Mouse (Mus musculus) midbrain, embryonic 14.5 days (tissue): ENCODE measurements at regions not wholly inside any gene's neighbourhood (a gene's known extent, or its start where the extent isn't known, plus 50 kb on each side); places are given as distances from the start of the nearest gene placed in this dataset.

ENCODE experiments used
- ATAC-seq: fragments of 200-750 bp; cut with Nextera tagmentation; 2 replicates; pipeline ENCODE4 v1.8.0; 2017; ENCODE audit warnings: moderate number of reproducible peaks, moderate library complexity; ENCODE audit not compliant: low FRiP score, low TSS enrichment
- DNase-seq: peaks from one replicate; pipeline ENCODE4 v3.0.0-alpha.2; 2015
- H3K27ac ChIP-seq: fragments of 300-500 bp; sonication (generic); replicated peaks from 2 replicates; pipeline ENCODE4 v1.5.1; 2014; ENCODE audit warnings: mild to moderate bottlenecking, low read depth, low read length, moderate library complexity
- H3K27me3 ChIP-seq: fragments of 300-500 bp; sonication (generic); 2 replicates; pipeline ENCODE4 v1.6.1; 2014; ENCODE audit warnings: low read length, control low read depth, mixed read lengths; ENCODE audit not compliant: control insufficient read depth, insufficient read depth
- H3K36me3 ChIP-seq: fragments of 300-500 bp; sonication (generic); 2 replicates; pipeline ENCODE4 v1.6.1; 2014; ENCODE audit warnings: low read length, control low read depth; ENCODE audit not compliant: control insufficient read depth, insufficient read depth
- H3K4me1 ChIP-seq: fragments of 300-500 bp; sonication (generic); 2 replicates; pipeline ENCODE4 v1.6.1; 2014; ENCODE audit warnings: mild to moderate bottlenecking, antibody characterized with exemption, low read length, control low read depth; ENCODE audit not compliant: control insufficient read depth, insufficient read depth
- H3K4me2 ChIP-seq: fragments of 300-500 bp; sonication (generic); 2 replicates; pipeline ENCODE4 v1.6.1; 2014; ENCODE audit warnings: mild to moderate bottlenecking, low read length, moderate library complexity
- H3K4me3 ChIP-seq: fragments of 300-500 bp; sonication (generic); replicated peaks from 2 replicates; pipeline ENCODE4 v1.5.1; 2014; ENCODE audit warnings: low read depth, low read length
- H3K9ac ChIP-seq: fragments of 300-500 bp; sonication (generic); replicated peaks from 2 replicates; pipeline ENCODE4 v1.6.1; 2014; ENCODE audit warnings: mild to moderate bottlenecking, low read length, moderate library complexity
- H3K9me3 ChIP-seq: fragments of 300-500 bp; sonication (generic); 2 replicates; pipeline ENCODE4 v1.6.1; 2016; ENCODE audit warnings: low read length, control low read depth, mixed read lengths; ENCODE audit not compliant: control insufficient read depth
- WGBS: fragments of 180-500 bp; shearing (Covaris S2); extraction: QIAGEN DNeasy Blood & Tissue Kit; methylation state at CpG from one replicate; pipeline ENCODE4 v1.1.7; 2014; 5-methylcytosine and 5-hydroxymethylcytosine counted together

DNA sequence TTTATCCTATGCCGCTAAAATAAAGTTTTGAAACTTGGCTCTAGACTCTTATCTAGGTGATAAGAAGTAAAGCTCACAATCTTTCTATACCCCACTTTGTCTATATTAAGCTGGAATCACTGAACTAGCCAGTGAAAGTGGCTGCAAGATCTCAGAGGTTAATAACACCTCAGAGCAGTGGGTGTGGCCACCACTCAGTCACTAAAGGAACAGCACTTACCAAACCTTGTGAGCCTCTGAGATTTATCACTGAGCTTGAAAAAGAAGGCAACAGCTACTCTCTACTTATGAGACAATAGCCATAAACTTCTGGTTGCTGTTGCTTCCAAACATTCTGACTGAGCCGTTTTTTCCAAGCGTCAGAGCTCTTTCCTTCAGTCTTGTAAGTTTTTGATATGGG lies 484.6 kb upstream of the Cdh11 start:
- DNase-seq (no peak), ATAC-seq (no peak)
- no peak overlapping the region for H3K27ac ChIP-seq
- WGBS = 93% methylated on average over 3 of the region's 3 CpGs
- no peak overlapping the region for H3K9ac ChIP-seq
- no peak overlapping the region for H3K4me2 ChIP-seq
- no peaks in the 10 kb centered on the region for H3K36me3 ChIP-seq
- H3K4me3 ChIP-seq = no peak overlapping the region
- H3K27me3 ChIP-seq = no peaks in the 10 kb centered on the region
- 0 out of 2 replicates have a peak, but pooled peaks cover 5% of the 10 kb centered on the region for H3K4me1 ChIP-seq
- H3K9me3 ChIP-seq = no peaks in the 10 kb centered on the region

DNA sequence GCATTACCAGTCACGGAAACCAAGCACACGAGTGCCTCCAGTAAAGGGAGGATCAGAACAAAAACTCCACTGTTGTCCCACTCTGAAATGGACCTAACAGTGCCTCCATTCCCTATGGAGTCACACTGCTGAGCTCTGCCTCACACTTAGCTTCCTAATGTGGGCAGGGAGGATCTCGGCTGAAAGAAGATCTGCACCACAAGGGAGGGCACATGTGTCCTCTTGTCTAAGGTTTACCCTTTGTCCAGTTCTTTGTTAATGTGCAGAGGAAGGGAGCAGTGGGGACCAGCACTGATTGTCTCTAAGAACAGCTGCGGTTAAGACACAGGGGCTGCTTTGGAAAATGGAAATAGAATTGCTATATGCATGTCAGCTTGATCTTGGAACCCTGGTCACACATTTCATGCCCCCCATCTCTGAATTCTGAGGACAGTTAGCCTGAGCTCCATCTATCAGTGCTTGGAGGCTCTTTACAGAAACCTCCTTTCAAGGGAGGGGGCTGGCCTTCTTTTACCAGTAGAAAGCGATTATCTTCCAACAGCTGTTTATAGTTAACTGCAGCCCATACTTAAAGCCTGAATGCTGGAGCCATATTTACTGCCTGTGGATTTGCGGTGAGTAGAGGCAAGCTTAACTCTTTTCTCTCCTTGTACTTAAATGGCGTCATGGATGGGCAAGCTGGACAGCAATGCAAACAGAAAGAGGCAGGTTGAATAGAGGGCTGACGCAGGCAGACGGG lies 485.5 kb upstream of the Cdh11 start:
- Histone ChIP-seq H3K27ac (no peak overlapping the region), H3K9me3 (no peaks in the 10 kb centered on the region), H3K4me2 (no peak overlapping the region), H3K27me3 (no peaks in the 10 kb centered on the region), H3K9ac (no peak overlapping the region), H3K36me3 (no peaks in the 10 kb centered on the region), H3K4me3 (no peak overlapping the region), H3K4me1 (0 out of 2 replicates have a peak, but pooled peaks cover 5% of the 10 kb centered on the region)
- ATAC-seq (no peak), DNase-seq (no peak)
- 38% methylated on average over 9 of the region's 9 CpGs for WGBS

DNA sequence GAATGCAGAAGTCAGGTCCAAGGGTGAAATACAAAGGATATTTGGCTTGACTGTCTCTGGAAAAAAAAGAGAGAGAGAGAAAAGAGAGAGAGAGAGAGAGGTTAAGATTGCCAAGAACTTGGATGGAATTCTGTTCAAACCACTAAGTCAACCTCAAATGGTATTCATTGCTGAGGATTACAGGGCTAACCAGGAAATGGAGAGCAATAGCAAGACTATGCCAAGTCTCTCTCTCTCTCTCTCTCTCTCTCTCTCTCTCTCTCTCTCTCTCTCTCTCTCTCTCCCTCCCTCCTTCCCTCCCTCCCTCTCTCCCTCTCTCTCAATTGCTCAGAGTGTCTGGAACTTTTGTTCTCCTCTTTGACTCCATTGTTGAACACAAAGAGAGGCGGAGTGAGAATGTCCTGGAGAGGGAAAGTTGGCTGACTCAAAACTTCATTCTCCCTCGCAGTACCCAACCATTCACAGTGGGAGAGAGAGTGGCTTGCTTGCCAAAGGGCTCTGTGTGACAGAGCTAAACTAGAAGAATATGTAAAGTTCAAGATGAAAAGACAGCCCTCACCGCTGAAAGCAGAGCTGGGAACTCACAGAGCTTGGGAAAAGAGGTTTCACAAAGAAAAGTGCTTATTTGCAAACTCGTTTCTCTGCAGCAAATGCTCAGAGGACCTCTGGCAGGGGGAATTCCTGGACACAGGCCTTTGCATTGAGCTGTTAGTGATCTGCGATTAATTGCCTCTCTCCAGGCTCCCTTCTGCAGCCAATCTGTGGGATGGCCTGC lies 487.1 kb upstream of the Cdh11 start:
- H3K4me3 ChIP-seq = no peak overlapping the region
- 0 out of 2 replicates have a peak, but pooled peaks cover 5% of the 10 kb centered on the region for H3K4me1 ChIP-seq
- H3K27me3 ChIP-seq = no peaks in the 10 kb centered on the region
- 0 out of 2 replicates have a peak overlapping the region, but pooled peaks have one; percentile 14 for H3K27ac ChIP-seq
- H3K9me3 ChIP-seq = no peaks in the 10 kb centered on the region
- peak; percentile 46 for ATAC-seq
- 10% methylated on average over 5 of the region's 5 CpGs for WGBS
- H3K9ac ChIP-seq = no peak overlapping the region
- no peaks in the 10 kb centered on the region for H3K36me3 ChIP-seq
- no peak overlapping the region for H3K4me2 ChIP-seq
- DNase-seq = peak; percentile 62

DNA sequence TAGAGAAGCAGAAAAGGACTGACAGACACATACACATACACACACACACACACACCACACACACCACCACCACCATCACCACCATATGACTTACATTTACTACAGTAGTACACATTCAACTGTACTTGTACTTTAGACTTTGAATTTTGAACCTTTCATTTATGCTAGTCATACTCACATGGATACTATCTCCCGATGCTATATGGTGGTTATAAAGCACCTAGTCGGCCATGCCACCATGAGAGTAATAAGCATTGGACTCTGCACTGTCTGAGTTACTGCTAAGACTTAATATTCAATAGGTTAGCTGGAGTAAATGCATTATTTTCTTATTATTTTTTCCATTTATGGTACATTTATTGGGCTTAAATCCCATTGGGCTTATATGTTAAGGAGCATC lies 488.0 kb upstream of the Cdh11 start:
- H3K27ac ChIP-seq = peak overlapping the region; percentile 14; the same call in 1 of the 2 replicates
- H3K27me3 ChIP-seq = no peaks in the 10 kb centered on the region
- no peaks in the 10 kb centered on the region for H3K36me3 ChIP-seq
- 0 out of 2 replicates have a peak, but pooled peaks cover 5% of the 10 kb centered on the region for H3K4me1 ChIP-seq
- WGBS = 90% methylated on average over 2 of the region's 2 CpGs
- no peak overlapping the region for H3K4me2 ChIP-seq
- no peaks in the 10 kb centered on the region for H3K9me3 ChIP-seq
- no peak overlapping the region for H3K4me3 ChIP-seq
- H3K9ac ChIP-seq = no peak overlapping the region
- ATAC-seq = no peak
- no peak for DNase-seq

DNA sequence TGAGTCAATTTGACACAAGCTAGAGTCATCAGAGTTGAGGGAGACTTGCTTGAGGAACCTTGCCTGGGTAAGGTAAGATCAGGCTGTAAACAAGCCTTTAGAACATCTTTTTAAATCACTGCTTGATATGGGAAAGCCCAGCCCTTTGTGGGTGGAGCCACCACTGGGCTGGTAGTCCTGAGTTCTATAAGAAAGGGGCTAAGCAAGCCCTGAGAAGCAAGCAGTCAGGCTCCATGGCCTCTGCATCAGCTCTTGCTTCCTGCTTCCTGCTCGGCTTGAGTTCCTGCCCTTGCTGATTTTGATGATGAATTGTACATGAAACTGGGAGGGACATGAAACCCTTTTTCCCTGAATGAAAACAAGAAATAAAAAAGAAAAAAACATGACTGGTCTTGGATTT lies 496.4 kb upstream of the Cdh11 start:
- Histone ChIP-seq H3K4me1 (no peaks in the 10 kb centered on the region), H3K27me3 (no peaks in the 10 kb centered on the region), H3K27ac (no peak overlapping the region), H3K9ac (no peak overlapping the region), H3K36me3 (no peaks in the 10 kb centered on the region), H3K4me3 (no peak overlapping the region), H3K4me2 (no peak overlapping the region), H3K9me3 (no peaks in the 10 kb centered on the region)
- WGBS = 46% methylated on average over 1 of the region's 1 CpGs
- ATAC-seq (no peak), DNase-seq (no peak)

DNA sequence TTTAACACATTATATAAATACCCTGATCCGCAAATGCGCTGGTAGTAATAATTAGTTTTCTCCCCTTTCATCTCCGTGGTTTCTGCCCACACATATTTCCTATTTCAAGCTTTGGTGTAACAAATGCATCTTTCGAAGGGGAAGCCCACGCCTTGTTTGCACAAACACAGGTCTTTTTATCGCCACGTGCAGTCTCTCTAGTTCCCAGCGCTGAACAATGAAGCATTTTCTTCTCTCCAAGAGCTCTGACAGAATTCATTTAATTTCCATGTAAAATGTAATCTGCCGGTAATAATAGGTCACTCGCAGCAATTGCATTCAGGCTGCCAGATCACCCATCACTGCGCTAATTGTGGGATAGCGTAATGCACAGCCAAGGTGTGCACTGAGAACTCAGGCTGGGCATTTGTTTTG lies 503.1 kb upstream of the Cdh11 start:
- Histone ChIP-seq H3K9ac (no peak overlapping the region), H3K9me3 (no peaks in the 10 kb centered on the region), H3K27me3 (no peaks in the 10 kb centered on the region), H3K27ac (no peak overlapping the region), H3K36me3 (no peaks in the 10 kb centered on the region), H3K4me1 (peaks cover 6% of the 10 kb centered on the region), H3K4me2 (0 out of 2 replicates have a peak overlapping the region, but pooled peaks have one; percentile 1), H3K4me3 (no peak overlapping the region)
- 31% methylated on average over 12 of the region's 12 CpGs for WGBS
- DNase-seq (peak; percentile 56), ATAC-seq (no peak)

DNA sequence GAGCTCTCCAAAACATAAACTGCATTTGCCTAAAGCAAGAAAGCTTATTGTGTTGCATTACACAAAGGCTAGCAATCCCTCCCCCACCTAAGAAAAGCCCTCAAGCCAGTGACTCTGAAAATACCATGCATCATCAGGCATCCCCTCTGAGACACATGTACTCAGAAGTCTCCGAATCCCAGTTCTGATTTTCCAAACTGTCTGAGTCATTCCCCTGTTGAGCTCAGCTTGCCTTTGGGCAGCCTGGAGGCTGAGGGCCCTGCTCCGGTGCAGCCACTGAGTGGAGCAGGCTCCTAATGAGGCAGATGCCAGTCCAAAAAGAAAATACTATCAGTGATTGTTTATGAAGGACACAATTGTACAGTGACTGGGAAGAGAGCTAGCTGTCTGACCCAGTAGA lies 507.5 kb upstream of the Cdh11 start:
- H3K9me3 ChIP-seq = no peaks in the 10 kb centered on the region
- WGBS = 49% methylated on average over 2 of the region's 2 CpGs
- H3K27ac ChIP-seq = no peak overlapping the region
- no peaks in the 10 kb centered on the region for H3K27me3 ChIP-seq
- H3K9ac ChIP-seq = no peak overlapping the region
- DNase-seq = peak; percentile 37
- no peaks in the 10 kb centered on the region for H3K36me3 ChIP-seq
- ATAC-seq = no peak
- no peak overlapping the region for H3K4me3 ChIP-seq
- H3K4me2 ChIP-seq = no peak overlapping the region
- H3K4me1 ChIP-seq = peaks cover 6% of the 10 kb centered on the region

DNA sequence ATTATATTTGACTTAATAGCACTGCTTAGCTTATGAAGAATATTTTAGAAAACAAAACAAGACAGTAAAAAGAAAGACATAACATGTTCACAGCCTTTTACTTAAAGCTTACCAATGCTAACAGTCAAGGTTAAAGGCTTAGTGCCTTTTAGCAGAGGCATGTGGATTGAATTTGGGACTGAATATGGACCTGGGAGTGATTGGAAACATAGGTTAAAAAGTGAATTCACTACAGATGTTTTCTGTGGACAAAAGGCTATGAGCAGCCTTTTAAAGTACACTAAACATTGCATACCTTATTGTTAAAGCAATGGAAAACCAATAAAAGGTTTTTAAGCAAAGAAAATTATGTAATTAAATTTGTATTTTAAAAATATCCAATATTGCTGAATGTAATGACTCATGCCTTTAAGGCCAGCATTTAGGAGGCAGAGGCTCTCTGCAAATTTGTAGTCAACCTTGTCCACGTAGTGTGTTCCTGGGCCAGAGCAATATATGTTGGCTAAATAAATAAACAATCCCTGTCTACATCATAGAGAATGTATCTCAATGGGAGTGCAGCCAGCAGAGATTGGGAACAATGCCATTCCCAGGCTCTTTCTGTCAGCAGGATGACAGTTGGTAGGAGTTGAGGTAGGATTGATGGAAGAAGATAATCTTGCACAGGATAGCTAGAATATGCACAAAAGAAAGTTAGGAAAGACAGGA lies 521.2 kb upstream of the Cdh11 start:
- no peak overlapping the region for H3K27ac ChIP-seq
- no peaks in the 10 kb centered on the region for H3K36me3 ChIP-seq
- no peaks in the 10 kb centered on the region for H3K27me3 ChIP-seq
- H3K9ac ChIP-seq = no peak overlapping the region
- no peak overlapping the region for H3K4me3 ChIP-seq
- 81% methylated on average over 1 of the region's 1 CpGs for WGBS
- H3K9me3 ChIP-seq = no peaks in the 10 kb centered on the region
- H3K4me1 ChIP-seq = no peaks in the 10 kb centered on the region
- no peak overlapping the region for H3K4me2 ChIP-seq
- ATAC-seq = no peak
- no peak for DNase-seq
